8 mouse cellular contexts compared by ENCODE assay signal in the genomic region with DNA sequence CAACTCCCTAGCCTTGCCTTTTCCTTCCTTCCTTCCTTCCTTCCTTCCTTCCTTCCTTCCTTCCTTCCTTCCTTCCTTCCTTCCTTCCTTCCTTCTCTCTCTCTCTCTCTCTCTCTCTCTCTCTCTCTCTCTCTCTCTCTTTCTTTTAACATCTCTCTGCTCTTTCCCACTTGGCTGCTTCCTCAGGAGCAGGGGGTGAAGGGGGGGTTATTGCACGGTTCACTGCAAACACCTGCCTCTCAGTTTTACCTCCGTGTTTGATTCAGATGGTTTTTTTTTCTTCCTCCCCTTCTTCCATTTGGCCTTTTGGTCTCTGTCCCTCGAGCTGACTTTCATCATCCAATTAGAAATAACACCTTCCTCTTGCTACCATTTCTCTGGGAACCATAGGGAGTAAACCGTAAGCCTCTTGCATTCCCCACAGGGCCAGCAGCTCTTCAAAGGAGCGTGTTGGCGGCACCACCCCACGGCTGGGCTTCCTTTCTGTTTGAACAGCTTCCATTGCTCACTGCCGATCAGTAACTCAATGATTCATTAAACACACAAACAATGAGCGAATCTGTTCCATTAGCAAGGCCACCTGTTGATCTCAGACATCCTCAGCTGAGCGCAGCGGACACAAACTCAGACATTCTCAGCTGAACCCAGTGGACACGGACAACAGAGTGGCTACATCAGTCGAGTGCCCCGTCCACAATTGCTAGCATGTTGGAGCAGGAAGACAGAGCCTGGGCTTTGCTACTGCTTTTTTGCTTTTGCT.
DNase-seq lines count a peak whose midpoint lies in the region; ATAC-seq and TF ChIP-seq lines count a peak whose summit lies in the region.

No protein-coding gene starts in this region.

- no peak overlapping the region for H3K27ac ChIP-seq in kidney, adult 2 months (ENCODE audit: insufficient read depth, low read depth, low read length)
- H3K27ac ChIP-seq in liver, embryonic 11.5 days (ENCODE audit: low read depth, low read length), result no peak overlapping the region

- H3K27me3 ChIP-seq in kidney, adult 2 months (replicated peaks; ENCODE audit: control insufficient read depth, insufficient read depth, low read length), result no peaks in the 10 kb centered on the region
- no peaks in the 10 kb centered on the region for H3K27me3 ChIP-seq in liver, embryonic 11.5 days (replicated peaks; ENCODE audit: control insufficient read depth, insufficient read depth, low read length)

- H3K9ac ChIP-seq in liver, embryonic 11.5 days (ENCODE audit: low read depth, low read length), result no peak overlapping the region

- 0 out of 2 replicates have a peak overlapping the region, but pooled peaks have one; percentile 12 for H3K4me3 ChIP-seq in kidney, adult 2 months (ENCODE audit: insufficient read depth, low read depth, low read length)
- no peak overlapping the region for H3K4me3 ChIP-seq in liver, embryonic 11.5 days (ENCODE audit: low read depth, low read length)

- H3K4me1 ChIP-seq in kidney, adult 2 months (ENCODE audit: control insufficient read depth, insufficient read depth, low read length), result no peaks in the 10 kb centered on the region
- no peaks in the 10 kb centered on the region for H3K4me1 ChIP-seq in liver, embryonic 11.5 days (replicated peaks; ENCODE audit: control insufficient read depth, insufficient read depth, low read length)

- no peaks in the 10 kb centered on the region for H3K9me3 ChIP-seq in liver, embryonic 11.5 days (ENCODE audit: control insufficient read depth, low read length)

- DNase-seq in ovary, postnatal 14 days (ENCODE audit: low spot score), result peak; percentile 7
- no peak for DNase-seq in ovary, adult 18-20 months (ENCODE audit: low spot score)
- peak; percentile 1 to 21 for DNase-seq in frontal cortex, adult 2 months (ENCODE audit: extremely low spot score in 1 of 2, low spot score in 1 of 2)
- DNase-seq in kidney, adult 2 months, result no peak
- DNase-seq in liver, embryonic 11.5 days (ENCODE audit: low spot score), result no peak
- DNase-seq in neural tube, embryonic 10.5 days (ENCODE audit: extremely low spot score, low spot score), result peak; percentile 37
- no peak for DNase-seq in thymus, postnatal 25 days
- DNase-seq in cerebellum, adult 18-20 months, result no peak

- TF ChIP-seq CTCF in kidney, adult 2 months (conservative IDR thresholded peaks at IDR 0.05; ENCODE audit: insufficient read depth, insufficient read length, low read depth, low read length), result no peak

- TF ChIP-seq POLR2A in kidney, adult 2 months (IDR thresholded peaks at IDR 0.05; ENCODE audit: low read depth, low read length), result no peak

- H3K4me2 ChIP-seq in liver, embryonic 11.5 days, result peak overlapping the region; percentile 33

- no peak for ATAC-seq in liver, embryonic 11.5 days (replicated peaks; ENCODE audit: low FRiP score)

- H3K36me3 ChIP-seq in kidney, adult 2 months (ENCODE audit: control insufficient read depth, insufficient read depth, low read length), result no peaks in the 10 kb centered on the region
- no peaks in the 10 kb centered on the region for H3K36me3 ChIP-seq in liver, embryonic 11.5 days (ENCODE audit: control insufficient read depth, insufficient read depth, low read length)

- 20% methylated on average over 14 of the region's 14 CpGs for WGBS in kidney, adult 2 months
- 42% methylated on average over 14 of the region's 14 CpGs for WGBS in liver, embryonic 11.5 days

Comparison
In these comparisons a context has a peak if more than half of its experiments do, and no peak if none do; other contexts are left out.
1. DNase-seq: peak in ovary, postnatal 14 days (single experiment), frontal cortex, adult 2 months (2 of 2) and neural tube, embryonic 10.5 days (single experiment); none in ovary, adult 18-20 months (single experiment), kidney, adult 2 months (single experiment), liver, embryonic 11.5 days (single experiment), thymus, postnatal 25 days (single experiment) and cerebellum, adult 18-20 months (0 of 2).